Mouse (Mus musculus): ENCODE data around the gene Ces5a. TPM values are rescaled to one million over a fixed set of nuclear protein-coding genes. Genes with fewer than 3 reads are reported as not detected.

Gene Ces5a
- polyA plus RNA-seq, 1 experiment from 2014 or later: not detected

DNA sequence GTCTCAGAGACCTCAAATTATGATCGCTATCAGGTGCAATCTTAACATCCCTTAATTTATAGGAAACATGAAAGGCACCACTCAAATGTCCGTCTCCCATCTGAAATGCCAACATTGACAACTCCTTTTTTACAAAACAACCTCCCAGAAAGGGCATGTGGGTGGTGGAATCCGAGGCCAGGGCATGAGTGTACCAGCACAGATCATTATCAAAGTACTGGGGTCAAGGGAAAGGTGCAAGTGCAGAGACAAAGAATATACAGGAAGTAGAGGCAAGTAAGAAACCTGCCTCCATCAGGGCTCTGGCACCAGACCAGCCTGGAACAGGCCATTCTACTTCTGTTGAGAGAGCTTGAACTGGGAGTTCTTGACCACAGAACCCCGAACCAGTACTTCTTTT lies 29.0 kb upstream of the Ces5a start:
- ATAC-seq (ENCODE audit: insufficient number of reproducible peaks, insufficient read depth, low FRiP score, low read depth): no peak
- Histone ChIP-seq H3K9me3 (ENCODE audit: control insufficient read depth, low read depth, low read length) (peaks cover 8% of the 10 kb centered on the region; the same call in 1 of the 2 replicates), H3K36me3 (ENCODE audit: control insufficient read depth, insufficient read depth, low read length) (no peaks in the 10 kb centered on the region), H3K27me3 (ENCODE audit: control insufficient read depth, insufficient read depth, low read length) (no peaks in the 10 kb centered on the region), H3K4me3 (ENCODE audit: low read depth, low read length) (no peak overlapping the region), H3K4me2 (replicated peaks; ENCODE audit: low read depth, low read length) (no peak overlapping the region), H3K9ac (replicated peaks; ENCODE audit: low read depth, low read length) (no peak overlapping the region), H3K27ac (ENCODE audit: low read length) (no peak overlapping the region), H3K4me1 (ENCODE audit: control insufficient read depth, insufficient read depth, low read length) (0 out of 2 replicates have a peak, but pooled peaks cover 3% of the 10 kb centered on the region)
- 71% methylated on average over 4 of the region's 4 CpGs for WGBS

- Histone ChIP-seq H3K9me3 (ENCODE audit: control insufficient read depth, low read depth, low read length) (peaks cover 4% of the 10 kb centered on the region; the same call in 1 of the 2 replicates), H3K36me3 (ENCODE audit: control insufficient read depth, insufficient read depth, low read length) (no peaks in the 10 kb centered on the region), H3K27me3 (ENCODE audit: control insufficient read depth, insufficient read depth, low read length) (no peaks in the 10 kb centered on the region), H3K4me3 (ENCODE audit: low read depth, low read length) (no peak overlapping the region), H3K4me2 (replicated peaks; ENCODE audit: low read depth, low read length) (no peak overlapping the region), H3K4me1 (ENCODE audit: control insufficient read depth, insufficient read depth, low read length) (0 out of 2 replicates have a peak, but pooled peaks cover 3% of the 10 kb centered on the region), H3K9ac (replicated peaks; ENCODE audit: low read depth, low read length) (no peak overlapping the region), H3K27ac (ENCODE audit: low read length) (no peak overlapping the region)
- WGBS: 89% methylated on average over 7 of the region's 7 CpGs
- no peak for ATAC-seq (ENCODE audit: insufficient number of reproducible peaks, insufficient read depth, low FRiP score, low read depth)
Measured at GRCm38 (mm10) chr8:93563551-93563950, 27.9 kb upstream of the Ces5a start.

- Histone ChIP-seq H3K36me3 (ENCODE audit: control insufficient read depth, insufficient read depth, low read length) (no peaks in the 10 kb centered on the region), H3K4me2 (replicated peaks; ENCODE audit: low read depth, low read length) (no peak overlapping the region), H3K27me3 (ENCODE audit: control insufficient read depth, insufficient read depth, low read length) (no peaks in the 10 kb centered on the region), H3K9ac (replicated peaks; ENCODE audit: low read depth, low read length) (no peak overlapping the region), H3K4me1 (ENCODE audit: control insufficient read depth, insufficient read depth, low read length) (0 out of 2 replicates have a peak, but pooled peaks cover 3% of the 10 kb centered on the region), H3K27ac (ENCODE audit: low read length) (peak overlapping the region; percentile 34; the same call in 1 of the 2 replicates), H3K9me3 (ENCODE audit: control insufficient read depth, low read depth, low read length) (no peaks in the 10 kb centered on the region), H3K4me3 (ENCODE audit: low read depth, low read length) (no peak overlapping the region)
- peak; percentile 53; the same call in 1 of the 2 replicates for ATAC-seq (ENCODE audit: insufficient number of reproducible peaks, insufficient read depth, low FRiP score, low read depth)
- 19% methylated on average over 6 of the region's 6 CpGs for WGBS
Measured at GRCm38 (mm10) chr8:93562557-93563210, 27.1 kb upstream of the Ces5a start.

DNA sequence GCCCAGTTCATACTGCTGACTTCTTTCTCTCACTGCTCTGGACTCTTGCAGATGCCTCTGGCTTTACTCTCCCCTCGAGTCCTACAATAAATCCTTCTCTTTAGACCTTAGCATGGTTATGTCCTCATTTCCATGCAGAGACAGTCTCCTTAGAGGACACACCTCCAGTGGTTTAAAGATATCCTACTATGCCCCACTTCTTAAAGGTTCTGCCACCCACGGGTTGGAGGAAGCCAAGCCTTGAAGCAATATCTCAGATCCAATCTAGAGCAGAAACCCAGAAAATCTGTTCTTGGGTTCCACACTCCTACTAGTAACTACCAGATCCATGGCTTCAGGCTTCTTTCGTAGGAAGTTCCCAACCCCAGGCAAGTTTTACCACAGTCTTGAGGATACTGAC lies 25.6 kb upstream of the Ces5a start:
- H3K9ac ChIP-seq (replicated peaks; ENCODE audit: low read depth, low read length): no peak overlapping the region
- ATAC-seq (ENCODE audit: insufficient number of reproducible peaks, insufficient read depth, low FRiP score, low read depth): no peak
- H3K9me3 ChIP-seq (ENCODE audit: control insufficient read depth, low read depth, low read length): no peaks in the 10 kb centered on the region
- WGBS: 89% methylated on average over 3 of the region's 3 CpGs
- H3K36me3 ChIP-seq (ENCODE audit: control insufficient read depth, insufficient read depth, low read length): no peaks in the 10 kb centered on the region
- no peaks in the 10 kb centered on the region for H3K27me3 ChIP-seq (ENCODE audit: control insufficient read depth, insufficient read depth, low read length)
- 0 out of 2 replicates have a peak, but pooled peaks cover 3% of the 10 kb centered on the region for H3K4me1 ChIP-seq (ENCODE audit: control insufficient read depth, insufficient read depth, low read length)
- no peak overlapping the region for H3K4me2 ChIP-seq (replicated peaks; ENCODE audit: low read depth, low read length)
- no peak overlapping the region for H3K4me3 ChIP-seq (ENCODE audit: low read depth, low read length)
- no peak overlapping the region for H3K27ac ChIP-seq (ENCODE audit: low read length)

GRCm38 (mm10) chr8:93559696-93560095 lies 24.1 kb upstream of the Ces5a start:
- WGBS: 55% methylated on average over 2 of the region's 2 CpGs
- Histone ChIP-seq H3K4me3 (ENCODE audit: low read depth, low read length) (no peak overlapping the region), H3K9me3 (ENCODE audit: control insufficient read depth, low read depth, low read length) (peaks cover 3% of the 10 kb centered on the region), H3K4me1 (ENCODE audit: control insufficient read depth, insufficient read depth, low read length) (0 out of 2 replicates have a peak, but pooled peaks cover 3% of the 10 kb centered on the region), H3K27ac (ENCODE audit: low read length) (no peak overlapping the region), H3K27me3 (ENCODE audit: control insufficient read depth, insufficient read depth, low read length) (no peaks in the 10 kb centered on the region), H3K9ac (replicated peaks; ENCODE audit: low read depth, low read length) (no peak overlapping the region), H3K36me3 (ENCODE audit: control insufficient read depth, insufficient read depth, low read length) (no peaks in the 10 kb centered on the region), H3K4me2 (replicated peaks; ENCODE audit: low read depth, low read length) (no peak overlapping the region)
- ATAC-seq (ENCODE audit: insufficient number of reproducible peaks, insufficient read depth, low FRiP score, low read depth): no peak

GRCm38 (mm10) chr8:93502634-93503033 lies 33.0 kb downstream of the Ces5a start:
- Histone ChIP-seq H3K4me3 (ENCODE audit: low read depth, low read length) (no peak overlapping the region), H3K9ac (replicated peaks; ENCODE audit: low read depth, low read length) (no peak overlapping the region), H3K4me2 (replicated peaks; ENCODE audit: low read depth, low read length) (no peak overlapping the region), H3K27me3 (ENCODE audit: control insufficient read depth, insufficient read depth, low read length) (no peaks in the 10 kb centered on the region), H3K27ac (ENCODE audit: low read length) (no peak overlapping the region), H3K36me3 (ENCODE audit: control insufficient read depth, insufficient read depth, low read length) (no peaks in the 10 kb centered on the region), H3K4me1 (ENCODE audit: control insufficient read depth, insufficient read depth, low read length) (no peaks in the 10 kb centered on the region), H3K9me3 (ENCODE audit: control insufficient read depth, low read depth, low read length) (no peaks in the 10 kb centered on the region)
- ATAC-seq (ENCODE audit: insufficient number of reproducible peaks, insufficient read depth, low FRiP score, low read depth): no peak
- 72% methylated on average over 3 of the region's 3 CpGs for WGBS

DNA sequence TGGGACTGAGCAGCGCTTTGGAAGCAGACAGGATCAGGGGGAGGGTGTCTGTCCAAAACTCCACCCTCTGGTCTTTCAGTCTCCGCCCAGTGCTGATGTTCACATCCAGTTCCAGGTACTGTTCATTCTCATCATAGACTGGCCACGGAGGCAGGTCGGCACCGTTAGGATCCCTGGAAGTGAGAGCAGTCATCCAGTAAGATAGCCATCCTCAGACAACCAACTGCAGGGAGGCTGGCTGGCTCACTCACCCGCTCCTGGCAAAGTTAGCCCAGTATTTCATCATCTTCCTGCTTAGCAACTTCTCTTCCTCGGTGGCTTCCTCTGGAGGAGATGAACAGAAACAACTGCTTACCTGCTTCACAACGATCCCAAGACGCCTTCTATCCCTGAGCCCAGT lies 36.2 kb downstream of the Ces5a start:
- 39% methylated on average over 9 of the region's 9 CpGs for WGBS
- no peaks in the 10 kb centered on the region for H3K36me3 ChIP-seq (ENCODE audit: control insufficient read depth, insufficient read depth, low read length)
- no peak for ATAC-seq (ENCODE audit: insufficient number of reproducible peaks, insufficient read depth, low FRiP score, low read depth)
- no peaks in the 10 kb centered on the region for H3K9me3 ChIP-seq (ENCODE audit: control insufficient read depth, low read depth, low read length)
- no peak overlapping the region for H3K9ac ChIP-seq (replicated peaks; ENCODE audit: low read depth, low read length)
- H3K4me3 ChIP-seq (ENCODE audit: low read depth, low read length): no peak overlapping the region
- no peak overlapping the region for H3K27ac ChIP-seq (ENCODE audit: low read length)
- no peaks in the 10 kb centered on the region for H3K27me3 ChIP-seq (ENCODE audit: control insufficient read depth, insufficient read depth, low read length)
- H3K4me2 ChIP-seq (replicated peaks; ENCODE audit: low read depth, low read length): no peak overlapping the region
- no peaks in the 10 kb centered on the region for H3K4me1 ChIP-seq (ENCODE audit: control insufficient read depth, insufficient read depth, low read length)

DNA sequence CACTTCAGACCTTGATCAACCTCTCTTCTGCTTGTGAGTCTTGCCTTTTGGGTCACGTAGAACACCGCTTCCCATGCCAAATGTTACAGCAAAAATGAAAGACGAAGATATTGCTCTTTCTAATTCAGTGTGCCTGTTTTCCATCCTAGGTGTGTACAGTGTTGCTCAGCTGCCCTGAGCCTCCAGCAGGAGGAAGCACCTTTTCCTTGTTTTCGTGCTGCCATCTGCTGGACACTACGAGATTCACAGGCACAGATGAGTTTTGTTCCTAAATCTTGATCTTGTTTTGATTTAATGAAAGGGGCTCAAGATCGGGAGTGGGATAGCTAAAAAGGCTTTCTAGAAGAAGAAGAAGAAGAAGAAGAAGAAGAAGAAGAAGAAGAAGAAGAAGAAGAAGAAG lies 40.3 kb downstream of the Ces5a start:
- Histone ChIP-seq H3K36me3 (ENCODE audit: control insufficient read depth, insufficient read depth, low read length) (no peaks in the 10 kb centered on the region), H3K27me3 (ENCODE audit: control insufficient read depth, insufficient read depth, low read length) (no peaks in the 10 kb centered on the region), H3K4me3 (ENCODE audit: low read depth, low read length) (no peak overlapping the region), H3K4me2 (replicated peaks; ENCODE audit: low read depth, low read length) (no peak overlapping the region), H3K9ac (replicated peaks; ENCODE audit: low read depth, low read length) (no peak overlapping the region), H3K4me1 (ENCODE audit: control insufficient read depth, insufficient read depth, low read length) (no peaks in the 10 kb centered on the region), H3K9me3 (ENCODE audit: control insufficient read depth, low read depth, low read length) (no peaks in the 10 kb centered on the region), H3K27ac (ENCODE audit: low read length) (no peak overlapping the region)
- ATAC-seq (ENCODE audit: insufficient number of reproducible peaks, insufficient read depth, low FRiP score, low read depth): no peak
- 19% methylated on average over 6 of the region's 6 CpGs for WGBS

- Histone ChIP-seq H3K4me1 (ENCODE audit: control insufficient read depth, insufficient read depth, low read length) (no peaks in the 10 kb centered on the region), H3K9me3 (ENCODE audit: control insufficient read depth, low read depth, low read length) (no peaks in the 10 kb centered on the region), H3K27me3 (ENCODE audit: control insufficient read depth, insufficient read depth, low read length) (no peaks in the 10 kb centered on the region), H3K4me3 (ENCODE audit: low read depth, low read length) (no peak overlapping the region), H3K27ac (ENCODE audit: low read length) (no peak overlapping the region), H3K4me2 (replicated peaks; ENCODE audit: low read depth, low read length) (no peak overlapping the region), H3K9ac (replicated peaks; ENCODE audit: low read depth, low read length) (no peak overlapping the region), H3K36me3 (ENCODE audit: control insufficient read depth, insufficient read depth, low read length) (no peaks in the 10 kb centered on the region)
- 11% methylated on average over 4 of the region's 4 CpGs for WGBS
- no peak for ATAC-seq (ENCODE audit: insufficient number of reproducible peaks, insufficient read depth, low FRiP score, low read depth)
Measured at GRCm38 (mm10) chr8:93488743-93489142, 46.9 kb downstream of the Ces5a start.
